Mouse (Mus musculus): ENCODE results near the gene Spryd3. TPM values are rescaled to one million over a fixed set of nuclear protein-coding genes. Genes with fewer than 3 reads are reported as not detected.
A peak's percentile ranks its signal among the peaks of the same experiment; 100 is the strongest.

The Spryd3 gene
- total RNA-seq, 2 experiments from 2014 or later = 14.0 to 17.5 TPM

DNA sequence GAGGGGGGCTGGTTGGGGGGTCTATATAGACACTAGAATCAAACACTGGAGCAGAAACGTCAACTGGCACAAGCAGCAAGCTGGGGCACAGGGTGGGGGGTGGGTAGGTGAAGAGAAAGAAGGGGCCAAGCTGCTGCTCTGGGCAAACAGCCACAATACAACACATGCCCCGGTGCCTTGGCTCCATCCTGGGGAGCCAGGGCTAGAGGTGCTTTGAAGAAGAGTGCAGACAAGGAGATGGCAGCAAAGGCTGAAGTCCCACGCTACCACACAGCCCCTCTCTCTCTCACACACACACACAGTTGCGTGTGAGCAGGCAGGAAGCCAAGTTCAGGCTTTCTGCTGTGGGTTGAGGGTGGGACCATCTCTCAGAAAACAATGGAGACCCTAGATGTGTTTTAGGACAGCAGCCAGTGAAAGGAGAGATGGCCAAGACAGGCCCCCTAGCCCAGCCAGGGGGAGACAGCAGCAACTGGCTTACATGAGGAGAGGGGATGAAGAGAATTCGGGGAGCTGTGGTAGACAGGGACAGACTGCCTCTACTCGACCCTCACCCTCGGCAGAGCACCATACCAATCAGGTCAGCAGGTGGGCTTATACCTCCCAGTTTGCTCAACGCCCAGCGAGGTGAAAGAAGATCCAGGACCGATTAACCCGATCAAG is 19.1 kb downstream of the Spryd3 start:
- no peak for DNase-seq
- intact Hi-C loops (cut with DNase I) = loop anchor here (2.0 to 5.0 kb wide), 2 partner anchors 30 to 100 kb away; no protein-coding TSS in a partner anchor

DNA sequence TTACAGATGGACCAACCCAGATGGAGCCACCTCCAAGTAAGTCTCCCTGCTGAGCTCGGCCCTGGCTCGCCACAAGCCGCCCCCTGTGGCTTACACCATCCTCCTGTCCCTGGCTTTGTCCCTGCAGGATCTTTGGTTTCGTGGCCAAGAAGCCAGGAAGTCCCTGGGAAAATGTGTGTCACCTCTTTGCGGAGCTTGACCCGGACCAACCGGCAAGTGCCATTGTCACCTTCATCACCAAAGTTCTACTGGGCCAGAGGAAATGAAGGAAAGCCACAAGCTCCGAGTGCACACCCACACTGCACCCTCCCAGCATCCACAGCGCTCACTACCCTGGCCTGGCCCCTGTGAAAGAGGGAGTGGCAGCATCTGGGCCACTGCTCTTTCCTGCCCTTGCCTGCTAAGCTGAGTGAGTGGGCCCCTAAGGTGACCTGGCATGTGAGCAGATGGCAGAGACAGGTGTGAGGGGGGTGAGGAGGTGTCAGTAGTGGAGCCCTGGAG is 20.3 kb downstream of the Spryd3 start:
- intact Hi-C loops (cut with DNase I) = loop anchor here (2.0 to 5.0 kb wide), 2 partner anchors 31 to 102 kb away; no protein-coding TSS in a partner anchor
- no peak for DNase-seq

DNA sequence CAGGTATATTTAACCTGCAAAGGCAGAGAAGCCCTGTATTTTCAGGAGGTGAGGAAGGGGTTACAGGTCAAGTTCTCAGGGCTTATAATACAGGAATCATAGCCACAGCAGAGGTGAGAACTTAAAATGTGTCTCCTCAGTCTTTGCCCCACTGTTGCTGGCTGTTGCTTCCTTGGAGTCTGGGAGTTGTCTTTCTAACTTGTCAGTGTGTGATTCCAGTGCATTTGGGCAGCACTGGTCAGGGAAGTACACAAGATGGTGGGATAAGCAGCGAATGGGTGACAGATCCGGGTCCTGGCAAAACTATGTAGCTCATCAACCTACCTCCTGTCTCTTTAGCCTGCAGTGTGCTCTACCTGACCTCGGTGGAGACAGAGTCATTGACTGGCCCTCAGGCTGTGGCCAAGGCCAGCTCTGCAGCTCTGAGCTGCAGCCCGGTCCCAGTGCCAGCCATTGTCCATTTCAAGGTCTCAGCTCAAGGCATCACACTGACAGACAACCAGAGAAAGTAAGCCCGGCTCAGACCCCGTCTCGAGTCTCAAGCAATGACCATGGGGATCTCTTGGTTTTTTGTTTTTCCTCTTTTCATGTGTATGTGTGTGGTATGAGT is 21.3 kb downstream of the Spryd3 start:
- DNase-seq = no peak
- intact Hi-C loops (cut with DNase I) = loop anchor here (5.0 kb wide), 1 partner anchor 103 kb away; no protein-coding TSS in a partner anchor

DNA sequence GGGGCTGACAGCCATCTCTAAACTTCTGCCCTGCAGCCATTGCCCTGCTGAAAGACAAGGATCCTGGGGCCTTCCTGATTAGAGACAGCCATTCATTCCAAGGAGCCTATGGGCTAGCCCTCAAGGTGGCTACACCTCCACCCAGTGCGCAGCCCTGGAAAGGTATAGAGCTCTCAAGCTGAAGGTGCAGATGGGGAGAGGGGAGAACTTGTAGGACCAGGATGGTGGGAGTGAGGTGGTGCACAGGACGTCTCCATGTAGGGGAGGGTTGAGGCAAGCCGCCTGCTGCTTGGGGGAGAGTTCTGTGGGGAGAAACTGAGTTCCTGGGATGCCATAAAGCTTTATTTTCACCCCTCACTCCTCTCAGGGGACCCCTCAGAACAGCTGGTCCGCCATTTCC is 22.4 kb downstream of the Spryd3 start:
- intact Hi-C loops (cut with DNase I) = no loop called here
- no peak for DNase-seq

DNA sequence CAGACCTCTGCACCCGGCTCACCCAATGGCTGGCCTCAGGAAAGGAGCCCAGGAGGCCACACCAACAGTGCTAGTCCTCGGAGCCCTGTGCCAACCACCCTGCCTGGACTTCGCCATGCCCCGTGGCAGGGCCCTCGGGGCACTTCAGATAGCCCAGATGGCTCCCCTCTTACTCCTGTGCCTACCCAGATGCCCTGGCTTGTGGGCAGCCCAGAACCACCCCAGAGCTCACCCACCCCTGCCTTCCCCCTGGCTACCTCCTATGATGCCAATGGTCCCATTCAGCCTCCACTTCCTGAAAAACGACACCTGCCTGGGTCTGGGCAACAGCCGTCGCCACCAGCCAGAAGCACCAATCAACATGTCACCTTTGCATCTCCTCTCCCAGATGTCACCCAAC is 23.2 kb downstream of the Spryd3 start:
- intact Hi-C loops (cut with DNase I) = no loop called here
- DNase-seq = no peak

DNA sequence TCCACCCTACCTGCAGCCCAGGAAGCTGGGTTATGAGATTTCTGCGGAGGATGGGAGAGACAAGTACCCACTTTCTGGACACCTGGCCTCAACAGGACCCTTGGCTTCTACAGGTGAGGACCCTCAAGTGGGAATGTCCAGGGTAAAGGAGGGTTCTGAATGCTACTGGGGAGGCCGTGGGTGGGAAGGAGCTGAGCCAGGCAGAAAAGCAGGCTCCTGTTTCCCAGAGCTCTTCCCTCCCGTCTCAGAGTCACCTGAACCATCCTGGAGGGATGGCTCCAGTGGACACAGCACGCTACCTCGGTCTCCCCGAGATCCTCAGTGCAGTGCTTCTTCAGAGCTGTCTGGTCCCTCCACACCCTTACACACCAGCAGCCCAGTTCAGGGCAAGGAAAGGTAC is 23.9 kb downstream of the Spryd3 start:
- intact Hi-C loops (cut with DNase I) = no loop called here
- DNase-seq = no peak

DNA sequence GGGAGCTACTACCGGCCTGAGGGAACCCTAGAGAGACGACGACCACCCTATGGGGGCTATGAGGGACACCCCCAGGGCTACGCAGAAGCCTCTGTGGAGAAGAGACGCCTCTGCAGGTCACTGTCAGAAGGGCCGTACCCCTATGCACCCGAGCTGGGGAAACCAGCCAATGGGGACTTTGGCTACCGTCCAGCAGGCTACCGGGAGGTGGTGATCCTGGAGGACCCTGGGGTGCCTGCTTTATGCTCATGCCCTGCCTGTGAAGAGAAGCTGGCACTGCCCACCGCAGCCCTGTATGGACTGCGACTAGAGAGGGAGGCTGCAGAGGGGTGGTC is 24.6 kb downstream of the Spryd3 start:
- no peak for DNase-seq
- intact Hi-C loops (cut with DNase I) = no loop called here

DNA sequence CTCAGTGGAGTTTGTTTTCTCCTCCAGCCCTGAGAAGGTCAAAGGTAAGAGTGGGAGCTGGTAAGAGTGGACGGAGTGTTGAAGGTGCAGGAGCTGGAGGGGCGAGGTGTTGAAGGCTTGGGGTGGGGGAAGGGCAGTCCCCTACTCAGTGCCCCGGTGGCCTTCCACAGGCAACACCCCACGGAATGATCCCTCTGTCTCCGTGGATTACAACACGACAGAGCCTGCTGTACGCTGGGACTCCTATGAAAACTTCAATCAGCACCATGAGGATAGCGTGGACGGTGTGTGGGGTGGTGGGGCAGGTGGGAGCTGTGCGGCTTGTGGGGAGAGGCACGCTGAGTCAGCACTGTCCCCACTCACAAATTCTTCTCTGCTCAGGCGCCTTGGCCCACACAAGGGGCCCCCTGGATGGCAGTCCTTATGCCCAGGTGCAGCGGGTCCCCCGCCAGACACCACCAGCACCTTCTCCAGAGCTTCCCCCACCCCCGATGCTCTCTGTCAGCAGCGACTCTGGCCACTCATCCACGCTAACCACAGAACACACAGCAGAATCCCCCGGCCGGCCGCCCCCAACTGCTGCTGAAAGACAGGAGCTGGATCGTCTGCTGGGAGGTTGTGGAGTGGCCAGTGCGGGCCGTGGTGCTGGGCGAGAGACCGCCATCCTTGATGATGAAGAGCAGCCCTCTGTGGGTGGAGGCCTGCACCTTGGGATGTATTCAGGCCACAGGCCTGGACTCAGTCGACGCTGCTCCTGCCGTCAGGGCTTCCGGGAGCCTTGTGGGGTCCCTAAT is 25.1 kb downstream of the Spryd3 start:
- DNase-seq = no peak

DNA sequence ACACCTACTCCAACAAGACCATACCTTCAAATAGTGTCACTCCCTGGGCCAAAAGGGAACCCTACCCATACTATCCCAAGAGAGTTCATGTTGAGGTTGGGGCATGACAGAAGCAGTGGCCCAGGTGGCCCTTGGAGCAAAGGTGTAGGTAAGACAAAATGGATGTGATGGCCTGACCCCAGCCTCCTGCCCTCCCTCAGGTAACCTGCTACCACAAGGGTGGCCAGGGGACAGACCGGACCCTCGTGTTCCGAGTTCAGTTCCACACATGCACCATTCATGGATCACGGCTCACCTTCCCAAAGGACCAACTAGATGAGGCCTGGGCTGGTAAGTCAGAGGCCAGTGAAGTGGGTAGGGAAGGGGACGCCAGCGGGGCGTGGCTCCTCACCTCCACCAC is 25.8 kb downstream of the Spryd3 start:
- intact Hi-C loops (cut with DNase I) = no loop called here
- DNase-seq = no peak

More for the DNA sequence above, 25.1 kb downstream of the Spryd3 start:
- intact Hi-C loops (cut with DNase I) = no loop called here

DNA sequence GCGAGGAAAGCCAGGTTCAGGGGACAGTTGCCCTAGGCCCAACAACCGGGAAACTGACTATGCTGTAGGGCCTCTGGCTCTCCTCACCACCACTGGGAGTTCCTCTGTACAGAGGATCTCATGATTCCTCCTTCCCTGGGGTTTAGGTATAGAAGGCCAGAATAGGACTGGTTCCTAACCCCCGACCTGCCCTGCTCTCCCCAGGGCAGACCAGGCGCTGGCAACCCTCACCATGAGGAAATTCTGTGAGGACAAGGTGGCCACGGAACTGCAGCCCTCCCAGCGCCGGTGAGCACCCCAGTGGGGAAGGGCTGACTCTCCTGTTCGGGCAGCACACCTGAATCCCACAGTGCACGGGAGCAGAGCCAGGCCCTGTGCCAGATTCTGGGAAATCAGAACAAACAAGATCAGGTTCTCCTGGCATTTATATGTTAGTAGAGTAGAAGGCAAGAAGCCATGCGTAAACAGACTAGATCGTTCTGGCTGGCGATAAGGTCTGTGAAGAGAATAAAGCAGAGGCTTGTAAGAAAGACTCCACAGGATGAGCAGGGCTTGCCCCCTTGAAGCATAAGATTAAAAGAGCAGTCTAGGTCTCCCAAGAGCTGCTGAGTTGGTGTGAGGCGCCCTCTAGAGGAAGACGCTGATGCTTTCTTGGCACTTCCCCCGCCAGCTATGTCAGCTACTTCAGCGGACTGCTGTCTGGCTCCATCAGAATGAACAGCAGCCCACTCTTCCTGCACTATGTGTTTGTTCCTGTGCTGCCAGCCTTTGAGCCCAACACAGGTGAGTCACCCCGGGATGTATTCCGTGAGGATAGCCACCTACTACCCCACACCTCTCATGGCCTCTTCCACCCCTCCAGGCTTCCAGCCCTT is 27.1 kb downstream of the Spryd3 start:
- intact Hi-C loops (cut with DNase I) = loop anchor here (5.0 kb wide), 1 partner anchor 38 kb away; no protein-coding TSS in a partner anchor
- peak; percentile 80 to 86 for DNase-seq

DNA sequence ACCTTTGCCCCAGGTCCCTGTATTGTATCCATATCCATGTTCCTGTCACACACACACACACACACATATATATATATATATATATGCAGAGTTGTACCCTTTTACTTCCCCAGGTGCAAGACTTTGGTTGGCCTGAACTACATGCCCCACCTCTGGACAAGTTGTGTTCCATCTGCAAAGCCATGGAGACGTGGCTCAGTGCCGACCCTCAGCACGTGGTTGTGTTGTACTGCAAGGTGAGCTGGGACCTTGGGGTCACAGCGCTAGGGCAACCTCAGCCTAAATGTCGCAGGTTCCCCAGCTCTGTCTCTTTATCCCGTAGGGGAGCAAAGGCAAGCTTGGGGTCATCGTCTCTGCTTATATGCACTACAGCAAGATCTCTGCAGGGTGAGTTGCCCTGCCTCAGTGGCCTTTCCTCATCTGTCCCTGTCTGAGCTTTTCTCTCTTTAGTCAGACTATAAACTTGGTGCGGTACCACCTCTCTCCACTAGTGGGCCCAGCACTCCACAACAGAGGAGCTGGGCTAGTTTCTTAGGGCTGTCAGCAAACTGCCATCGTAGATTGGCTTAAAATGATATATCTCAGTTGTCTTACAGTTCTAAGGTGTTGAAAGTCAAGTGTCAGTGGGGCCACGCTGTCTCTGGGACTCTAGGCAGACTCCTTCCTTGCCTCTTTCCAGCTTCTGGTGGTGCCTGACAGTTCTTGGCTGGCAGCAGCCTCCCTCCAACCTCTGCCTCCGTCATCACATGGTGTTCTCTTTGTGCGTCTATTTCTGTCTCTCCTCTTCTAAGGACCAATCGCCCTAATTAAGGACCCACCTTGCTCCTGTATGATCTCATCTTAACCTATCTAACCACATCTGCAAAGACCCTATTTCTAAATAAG is 28.1 kb downstream of the Spryd3 start:
- intact Hi-C loops (cut with DNase I) = loop anchor here (5.0 kb wide), 1 partner anchor 39 kb away; no protein-coding TSS in a partner anchor
- peak; percentile 60 to 78 for DNase-seq

DNA sequence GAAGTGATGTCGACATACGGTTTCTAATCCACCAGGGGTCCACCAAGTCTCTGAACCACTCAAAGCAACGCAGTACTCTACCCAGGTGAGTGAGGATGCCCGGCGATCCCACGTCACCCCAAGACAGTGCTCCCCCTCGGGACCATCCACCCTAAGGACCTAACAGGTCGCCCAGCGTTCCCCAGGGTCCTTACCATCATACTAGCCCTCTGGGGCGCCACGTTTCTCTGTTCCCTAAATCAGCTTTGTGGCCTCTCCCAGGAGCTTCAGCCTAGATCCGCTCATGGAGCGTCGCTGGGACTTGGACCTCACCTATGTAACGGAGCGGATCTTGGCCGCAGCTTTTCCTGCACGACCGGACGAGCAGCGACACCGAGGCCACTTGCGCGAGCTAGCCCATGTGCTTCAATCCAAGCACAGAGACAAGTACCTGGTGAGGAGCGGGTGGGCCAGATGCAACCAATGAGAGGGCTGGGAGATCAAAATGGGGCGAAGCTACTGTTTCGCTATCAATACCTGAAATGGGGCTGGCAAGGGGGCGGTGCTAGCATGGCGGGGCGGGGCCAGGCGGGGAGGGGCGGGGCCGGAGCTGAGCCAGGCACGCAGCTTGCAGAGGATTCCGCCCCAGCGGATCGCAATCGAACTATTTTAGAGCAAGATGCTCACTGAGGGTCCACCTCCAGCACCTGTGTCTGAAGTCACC is 29.1 kb downstream of the Spryd3 start:
- DNase-seq = no peak
- intact Hi-C loops (cut with DNase I) = loop anchor here (5.0 kb wide), 1 partner anchor 40 kb away; no protein-coding TSS in a partner anchor

DNA sequence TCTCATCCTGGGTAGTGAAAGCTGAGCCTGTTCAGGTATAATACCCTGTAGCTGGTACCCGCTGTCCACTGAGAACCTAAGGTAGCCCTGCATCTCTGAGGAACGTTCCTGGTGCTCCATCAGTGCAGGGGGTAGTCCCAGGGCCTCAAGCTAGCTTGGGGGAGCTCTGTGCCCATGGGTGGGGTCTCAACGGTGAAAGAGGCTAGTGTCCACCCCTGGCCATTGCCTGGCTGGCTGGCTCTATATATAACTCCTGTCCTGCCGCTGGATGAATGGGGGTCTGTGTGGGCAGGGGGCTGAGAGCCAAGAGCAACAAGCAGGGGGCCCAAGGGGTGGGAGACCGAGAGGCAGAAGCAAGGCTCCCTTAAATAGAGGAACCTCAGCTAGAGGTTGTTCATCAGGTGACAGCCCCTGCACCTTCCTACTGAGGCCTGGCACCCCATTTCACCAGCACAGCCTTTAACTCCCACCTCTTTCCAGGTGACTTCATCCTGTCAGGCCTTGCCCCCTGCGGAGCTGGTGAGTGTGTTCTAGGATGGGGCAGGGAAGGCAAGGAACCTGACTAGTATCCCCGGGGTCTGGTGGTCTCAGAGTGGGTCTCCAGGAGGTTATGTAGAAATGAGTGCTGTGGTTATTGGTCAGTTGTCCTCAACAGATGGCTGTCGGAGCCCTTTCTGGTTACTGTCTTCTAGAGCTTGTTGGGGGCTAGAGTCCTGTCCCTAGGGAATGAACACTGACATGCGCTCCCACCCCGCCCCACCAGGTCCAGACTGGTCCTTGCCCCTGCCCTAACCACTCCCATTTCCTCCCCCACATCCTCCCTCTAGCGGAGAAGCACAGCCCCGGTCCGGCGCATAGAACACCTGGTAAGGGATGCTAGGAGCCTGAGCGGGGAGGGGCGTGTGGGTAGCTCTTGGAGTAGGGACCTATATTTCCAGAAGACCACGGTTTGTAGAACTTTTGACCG is 30.0 kb downstream of the Spryd3 start:
- intact Hi-C loops (cut with DNase I) = loop anchor here (5.0 kb wide), 1 partner anchor 41 kb away; no protein-coding TSS in a partner anchor
- no peak for DNase-seq

DNA sequence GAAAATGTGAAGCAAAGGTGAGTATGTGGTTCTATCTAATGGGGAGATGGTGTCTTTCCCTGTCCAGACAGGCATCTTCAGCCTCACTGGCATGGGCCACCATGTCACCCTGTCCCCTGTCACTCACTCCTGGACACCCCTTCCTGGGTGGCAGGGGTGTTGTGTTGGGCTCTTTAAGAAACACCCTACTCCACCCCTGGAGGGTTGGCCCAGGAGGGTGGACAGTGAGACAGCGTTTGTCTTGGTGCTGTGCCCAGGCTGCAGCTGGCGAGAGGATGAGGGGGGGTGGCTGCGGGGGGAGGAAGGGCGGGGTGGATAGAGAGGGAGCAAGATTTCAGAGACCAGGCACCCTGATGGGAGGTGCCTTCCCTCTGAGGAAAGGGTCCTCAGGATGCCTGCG is 30.7 kb downstream of the Spryd3 start:
- DNase-seq = peak; percentile 87
- intact Hi-C loops (cut with DNase I) = loop anchor here (5.0 kb wide), 1 partner anchor 42 kb away; no protein-coding TSS in a partner anchor

DNA sequence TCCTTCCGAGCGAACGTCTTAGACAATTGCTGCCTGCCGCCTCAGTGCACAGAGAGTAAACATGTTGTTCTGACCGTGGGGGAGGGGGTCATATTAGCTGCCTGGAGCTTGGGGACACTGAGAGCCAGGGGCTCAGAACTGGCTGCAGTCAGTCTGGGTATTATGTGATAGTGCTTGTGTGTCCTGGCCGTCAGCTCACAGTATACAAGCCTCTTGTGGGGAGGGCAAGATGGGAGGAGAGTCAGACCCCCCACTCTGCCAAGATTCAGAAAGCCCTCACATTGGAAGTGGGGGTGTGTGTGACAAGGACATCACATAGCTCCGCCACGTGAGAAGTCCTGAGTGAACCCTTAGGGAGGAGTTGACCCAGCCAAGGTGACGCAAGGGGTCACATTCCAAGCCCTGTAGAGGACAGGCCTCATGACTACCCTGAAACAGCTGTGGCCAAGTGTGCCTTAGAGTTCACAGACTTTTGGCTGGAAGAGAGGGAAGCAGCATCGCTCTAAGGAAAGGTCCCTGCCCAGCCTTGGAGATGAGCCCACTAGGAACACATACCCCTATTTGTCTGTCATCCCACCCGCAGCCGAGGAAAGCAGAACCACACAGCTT is 32.0 kb downstream of the Spryd3 start:
- intact Hi-C loops (cut with DNase I) = no loop called here
- peak; percentile 85 to 91 for DNase-seq

DNA sequence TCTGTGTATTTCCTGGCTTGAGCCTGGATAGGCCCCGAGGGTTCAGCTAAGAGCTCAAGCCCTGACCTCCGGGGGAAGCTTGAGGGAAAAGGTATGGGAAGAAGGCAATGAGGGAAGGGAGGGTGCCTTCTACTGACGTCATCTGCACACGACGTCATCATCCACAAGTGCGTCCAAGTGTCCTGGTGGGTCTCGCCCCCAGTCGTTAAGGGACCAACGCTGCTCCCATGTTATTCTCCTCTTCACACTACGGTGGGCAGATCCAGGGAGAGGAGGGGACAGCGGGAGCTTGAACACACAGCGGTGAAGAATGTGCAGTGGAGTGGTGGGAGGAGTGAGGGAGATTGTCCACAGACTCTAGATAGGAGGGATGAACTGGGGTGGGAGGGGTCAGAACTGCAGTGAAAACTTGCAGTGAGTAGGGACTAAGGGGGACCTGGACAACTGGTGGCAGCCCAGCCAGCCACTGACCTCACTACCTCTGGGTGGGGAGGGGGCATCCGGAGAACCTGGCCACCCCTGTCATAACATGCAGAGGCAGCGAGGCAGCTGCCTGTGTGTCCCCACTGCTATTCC is 32.6 kb downstream of the Spryd3 start:
- intact Hi-C loops (cut with DNase I) = no loop called here

More for the DNA sequence above, 32.6 kb downstream of the Spryd3 start:
- peak; percentile 68 to 75 for DNase-seq
